Mouse (Mus musculus) neural tube, embryonic 12.5 days (tissue): ENCODE data around the gene Dynlt1b. TPM values are rescaled to one million over a fixed set of nuclear protein-coding genes. Genes with fewer than 3 reads are reported as not detected.
"Not testable (repeated sequence)": the region's sequence is repeated elsewhere in the genome, so short reads cannot be mapped to it uniquely, and the experiment has no call there.

Experiments used
- ATAC-seq: fragments of 200-750 bp; cut with Nextera tagmentation; 2 replicates; pipeline ENCODE4 v1.8.0; 2017; ENCODE audit warnings: low read depth, mild to moderate bottlenecking, moderate TSS enrichment, moderate library complexity; ENCODE audit not compliant: low FRiP score
- H3K27ac ChIP-seq: fragments of 300-500 bp; sonication (generic); 2 replicates; pipeline ENCODE4 v1.5.1; 2016
- H3K27me3 ChIP-seq: fragments of 300-500 bp; sonication (generic); replicated peaks from 2 replicates; pipeline ENCODE4 v1.6.1; 2016; ENCODE audit warnings: mild to moderate bottlenecking
- H3K36me3 ChIP-seq: fragments of 300-500 bp; sonication (generic); 2 replicates; pipeline ENCODE4 v1.6.1; 2016; ENCODE audit warnings: mild to moderate bottlenecking
- H3K4me1 ChIP-seq: fragments of 300-500 bp; sonication (generic); 2 replicates; pipeline ENCODE4 v1.6.1; 2016
- H3K4me2 ChIP-seq: fragments of 300-500 bp; sonication (generic); replicated peaks from 2 replicates; pipeline ENCODE4 v1.6.1; 2016; ENCODE audit warnings: mild to moderate bottlenecking
- H3K4me3 ChIP-seq: fragments of 300-500 bp; sonication (generic); 2 replicates; pipeline ENCODE4 v1.5.1; 2016
- H3K9ac ChIP-seq: fragments of 300-500 bp; sonication (generic); 2 replicates; pipeline ENCODE4 v1.6.1; 2016; ENCODE audit warnings: mild to moderate bottlenecking
- H3K9me3 ChIP-seq: fragments of 300-500 bp; sonication (generic); 2 replicates; pipeline ENCODE4 v1.6.1; 2016; ENCODE audit warnings: mild to moderate bottlenecking
- WGBS: fragments of 180-500 bp; shearing (Covaris S2); methylation state at CpG from one replicate; pipeline ENCODE4 v1.1.7; 2016; 5-methylcytosine and 5-hydroxymethylcytosine counted together
- polyA plus RNA-seq: library from polyadenylated mRNA; unstranded; fragments of >200 nt; fragmentation: Nextera tagmentation; extraction: Ambion mirVana; gene quantifications from 2 replicates; pipeline ENCODE4 v1.2.1, GENCODE M21; 2016

Gene Dynlt1b
- 1,085 and 1,139 TPM in 2 replicates for polyA plus RNA-seq

DNA sequence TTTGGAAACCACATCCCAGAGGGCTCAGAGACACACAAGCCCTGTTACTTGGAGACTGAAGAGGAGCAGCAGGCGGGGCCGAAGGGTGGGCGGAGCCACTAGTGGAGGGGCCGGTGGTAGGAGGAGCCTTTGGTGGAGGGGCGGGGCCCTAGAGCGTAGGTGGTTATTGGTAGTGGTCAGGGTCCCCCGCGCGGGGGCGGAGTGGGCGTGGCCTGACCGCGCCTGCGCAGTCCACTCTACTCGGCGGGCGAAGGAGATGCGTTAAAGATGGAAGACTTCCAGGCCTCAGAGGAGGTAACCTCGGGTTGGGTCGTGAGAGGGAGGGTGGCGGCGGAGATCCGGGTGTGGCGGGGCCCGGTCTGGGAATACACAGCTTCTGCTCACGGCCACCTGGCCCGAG is at the start of gene Dynlt1b:
TSS of gene Dynlt1b (plus strand) at position 168 of the 400 bp plus-strand sequence.
- H3K27ac ChIP-seq, result peak within 1 kb of the TSS; percentile 55; the same call in 1 of the 2 replicates
- H3K9me3 ChIP-seq, H3K27me3 ChIP-seq, H3K4me1 ChIP-seq: not testable (repeated sequence)
- H3K9ac ChIP-seq, result peak within 1 kb of the TSS; percentile 77
- peaks cover 15% of the 10 kb centered on the region for H3K36me3 ChIP-seq
- WGBS, result under 1% methylated on average over 27 of the region's 27 CpGs
- peak; percentile 96 for ATAC-seq
- H3K4me2 ChIP-seq, result peak within 1 kb of the TSS; percentile 55
- peak within 1 kb of the TSS; percentile 57 for H3K4me3 ChIP-seq

- 51% methylated on average over 2 of the region's 8 CpGs for WGBS
- H3K36me3 ChIP-seq, H3K9ac ChIP-seq, H3K27ac ChIP-seq, H3K9me3 ChIP-seq, H3K4me1 ChIP-seq, H3K4me3 ChIP-seq, H3K4me2 ChIP-seq, H3K27me3 ChIP-seq: not testable (repeated sequence)
- ATAC-seq, result peak; percentile 95
These were observed 49.6 kb upstream of the Dynlt1b start for GRCm38 (mm10) chr17:6380182-6380841.

GRCm38 (mm10) chr17:6381071-6381682 is 48.7 kb upstream of the Dynlt1b start:
- not testable (repeated sequence) for H3K4me3 ChIP-seq, H3K4me1 ChIP-seq, H3K27ac ChIP-seq, H3K9me3 ChIP-seq, H3K27me3 ChIP-seq, H3K9ac ChIP-seq, H3K4me2 ChIP-seq, H3K36me3 ChIP-seq
- ATAC-seq, result peak; percentile 66
- no CpG with 5 or more reads among the region's 8 CpGs for WGBS

DNA sequence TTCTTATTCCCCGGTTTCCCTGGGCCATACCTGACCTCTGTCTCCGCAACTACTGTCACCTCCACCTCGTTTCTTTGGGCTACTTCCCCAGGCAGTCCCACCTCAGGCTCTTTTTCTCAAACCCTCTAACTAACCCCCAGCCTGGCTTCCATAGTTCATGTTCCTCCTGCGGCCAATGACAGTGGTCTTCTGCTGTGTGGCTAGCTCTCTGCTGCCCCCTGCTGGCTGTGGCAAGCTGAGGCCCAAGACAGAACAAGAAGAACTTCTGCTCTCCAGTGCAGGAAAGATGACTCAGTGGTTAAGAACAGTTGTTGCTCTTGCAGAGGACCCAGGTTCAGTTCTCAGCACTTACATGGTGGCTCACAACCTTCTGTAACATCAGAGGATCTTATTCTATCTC is 43.0 kb upstream of the Dynlt1b start:
- not testable (repeated sequence) for H3K9me3 ChIP-seq, H3K9ac ChIP-seq, H3K27me3 ChIP-seq, H3K4me3 ChIP-seq, H3K27ac ChIP-seq, H3K36me3 ChIP-seq, H3K4me2 ChIP-seq, H3K4me1 ChIP-seq
- WGBS, result no CpG with 5 or more reads among the region's 4 CpGs
- ATAC-seq, result peak; percentile 48

DNA sequence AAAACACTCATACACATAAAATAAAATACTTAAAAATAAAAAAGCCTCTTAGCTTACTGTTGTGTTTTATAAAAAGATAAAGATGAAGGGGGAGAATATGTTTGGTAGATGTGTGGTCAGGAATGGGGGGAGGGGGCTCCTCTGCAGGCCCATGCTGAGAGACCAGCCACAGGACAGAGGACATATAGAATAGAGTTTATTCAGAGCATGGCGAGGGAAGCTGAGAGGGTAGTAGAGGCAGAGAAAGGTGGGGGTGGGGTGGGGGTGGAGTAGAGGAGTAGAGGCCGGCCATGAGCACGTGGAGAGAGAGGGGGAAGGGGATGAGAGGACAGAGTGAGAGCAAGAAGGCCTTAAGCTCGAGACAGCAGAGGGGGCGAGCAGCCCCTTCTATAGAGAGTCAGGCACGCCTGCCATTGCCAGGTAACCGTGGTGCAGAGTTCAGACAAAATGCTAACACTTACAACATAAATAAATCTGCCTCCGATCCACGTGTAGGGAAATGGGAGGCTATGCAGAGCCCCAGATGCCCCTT is 42.5 kb upstream of the Dynlt1b start:
- H3K27ac ChIP-seq, H3K4me2 ChIP-seq, H3K36me3 ChIP-seq, H3K9ac ChIP-seq, H3K4me1 ChIP-seq, H3K27me3 ChIP-seq, H3K9me3 ChIP-seq, H3K4me3 ChIP-seq: not testable (repeated sequence)
- ATAC-seq, result peak; percentile 43; the same call in 1 of the 2 replicates
- WGBS, result no CpG with 5 or more reads among the region's 9 CpGs

- not testable (repeated sequence) for H3K4me1 ChIP-seq, H3K27ac ChIP-seq, ATAC-seq, H3K4me3 ChIP-seq, H3K9ac ChIP-seq, H3K9me3 ChIP-seq, H3K27me3 ChIP-seq, H3K36me3 ChIP-seq, H3K4me2 ChIP-seq
- WGBS, result 87% methylated on average over 5 of the region's 7 CpGs
These were observed 40.4 kb upstream of the Dynlt1b start for GRCm38 (mm10) chr17:6389463-6389862.

GRCm38 (mm10) chr17:6390731-6391130 is 39.2 kb upstream of the Dynlt1b start:
- not testable (repeated sequence) for ATAC-seq, H3K4me2 ChIP-seq, H3K27me3 ChIP-seq, H3K9ac ChIP-seq, H3K9me3 ChIP-seq, H3K36me3 ChIP-seq, H3K27ac ChIP-seq, H3K4me3 ChIP-seq, H3K4me1 ChIP-seq
- 87% methylated on average over 2 of the region's 2 CpGs for WGBS

- 85% methylated on average over 5 of the region's 6 CpGs for WGBS
- H3K4me3 ChIP-seq, H3K9me3 ChIP-seq, H3K9ac ChIP-seq, H3K4me2 ChIP-seq, H3K27me3 ChIP-seq, H3K36me3 ChIP-seq, ATAC-seq, H3K4me1 ChIP-seq, H3K27ac ChIP-seq: not testable (repeated sequence)
These were observed 38.2 kb upstream of the Dynlt1b start for GRCm38 (mm10) chr17:6391736-6392135.

GRCm38 (mm10) chr17:6392473-6393340 is 37.2 kb upstream of the Dynlt1b start:
- not testable (repeated sequence) for H3K4me2 ChIP-seq, H3K27me3 ChIP-seq, H3K9ac ChIP-seq, H3K9me3 ChIP-seq, H3K27ac ChIP-seq, H3K4me1 ChIP-seq, H3K4me3 ChIP-seq, H3K36me3 ChIP-seq
- no CpG with 5 or more reads among the region's 4 CpGs for WGBS
- peak; percentile 52; the same call in 1 of the 2 replicates for ATAC-seq

GRCm38 (mm10) chr17:6398079-6398478 is 31.8 kb upstream of the Dynlt1b start:
- not testable (repeated sequence) for H3K27ac ChIP-seq, H3K4me1 ChIP-seq, H3K4me3 ChIP-seq, ATAC-seq, H3K4me2 ChIP-seq, H3K36me3 ChIP-seq, H3K9me3 ChIP-seq, H3K9ac ChIP-seq, H3K27me3 ChIP-seq
- WGBS, result 44% methylated on average over 1 of the region's 3 CpGs

GRCm38 (mm10) chr17:6398816-6399215 is 31.1 kb upstream of the Dynlt1b start:
- H3K4me1 ChIP-seq, H3K9me3 ChIP-seq, H3K9ac ChIP-seq, H3K4me2 ChIP-seq, H3K36me3 ChIP-seq, H3K4me3 ChIP-seq, ATAC-seq, H3K27me3 ChIP-seq: not testable (repeated sequence)
- 46% methylated on average over 7 of the region's 7 CpGs for WGBS
- H3K27ac ChIP-seq, result peak overlapping the region; percentile 42; the same call in 1 of the 2 replicates
